Mouse (Mus musculus) liver, embryonic 15.5 days (tissue): ENCODE measurements around the gene Mtus2. TPM values are rescaled to one million over a fixed set of nuclear protein-coding genes. Genes with fewer than 3 reads are reported as not detected.

Source experiments
- ATAC-seq: fragments of 200-750 bp; cut with Nextera tagmentation; 2 replicates; pipeline ENCODE4 v1.8.0; 2017; ENCODE audit warnings: moderate number of reproducible peaks, mild to moderate bottlenecking, moderate library complexity; ENCODE audit not compliant: insufficient read depth
- H3K27ac ChIP-seq: fragments of 300-500 bp; sonication (generic); replicated peaks from 2 replicates; pipeline ENCODE4 v1.5.1; 2015; ENCODE audit warnings: mild to moderate bottlenecking, inconsistent platforms
- H3K27me3 ChIP-seq: fragments of 300-500 bp; sonication (generic); 2 replicates; pipeline ENCODE4 v1.6.1; 2015; ENCODE audit warnings: mild to moderate bottlenecking, inconsistent platforms
- H3K36me3 ChIP-seq: fragments of 300-500 bp; sonication (generic); replicated peaks from 2 replicates; pipeline ENCODE4 v1.6.1; 2015; ENCODE audit warnings: moderate library complexity, mild to moderate bottlenecking, inconsistent platforms
- H3K4me1 ChIP-seq: fragments of 300-500 bp; sonication (generic); replicated peaks from 2 replicates; pipeline ENCODE4 v1.6.1; 2015; ENCODE audit warnings: inconsistent platforms
- H3K4me2 ChIP-seq: fragments of 300-500 bp; sonication (generic); 2 replicates; pipeline ENCODE4 v1.6.1; 2015; ENCODE audit warnings: moderate library complexity, mild to moderate bottlenecking, inconsistent platforms
- H3K4me3 ChIP-seq: fragments of 300-500 bp; sonication (generic); replicated peaks from 2 replicates; pipeline ENCODE4 v1.5.1; 2015; ENCODE audit warnings: mild to moderate bottlenecking, inconsistent platforms
- H3K9ac ChIP-seq: fragments of 300-500 bp; sonication (generic); 2 replicates; pipeline ENCODE4 v1.6.1; 2015; ENCODE audit warnings: moderate library complexity, mild to moderate bottlenecking, inconsistent platforms
- H3K9me3 ChIP-seq: fragments of 300-500 bp; sonication (generic); replicated peaks from 2 replicates; pipeline ENCODE4 v1.6.1; 2016; ENCODE audit warnings: inconsistent platforms
- WGBS: fragments of 180-500 bp; shearing (Covaris S2); methylation state at CpG from one replicate; pipeline ENCODE4 v1.1.7; 2015; ENCODE audit warnings: mixed read lengths; ENCODE audit not compliant: insufficient replicate concordance; 5-methylcytosine and 5-hydroxymethylcytosine counted together
- polyA plus RNA-seq: library from polyadenylated mRNA; unstranded; fragments of >200 nt; fragmentation: Nextera tagmentation; extraction: Ambion mirVana; gene quantifications from 2 replicates; pipeline ENCODE4 v1.2.1, GENCODE M21; 2015

Gene Mtus2
- polyA plus RNA-seq, 1 experiment from 2014 or later, result 1.2 TPM

- no peaks in the 10 kb centered on the region for H3K4me1 ChIP-seq
- no peaks in the 10 kb centered on the region for H3K27me3 ChIP-seq
- no peaks in the 10 kb centered on the region for H3K9me3 ChIP-seq
- no peak overlapping the region for H3K9ac ChIP-seq
- no peak overlapping the region for H3K27ac ChIP-seq
- no peak overlapping the region for H3K4me2 ChIP-seq
- ATAC-seq, result no peak
- no peak overlapping the region for H3K4me3 ChIP-seq
- H3K36me3 ChIP-seq, result no peaks in the 10 kb centered on the region
Measured at GRCm38 (mm10) chr5:148251847-148252246, 294.7 kb downstream of the Mtus2 start.

- no peak overlapping the region for H3K4me3 ChIP-seq
- no peak overlapping the region for H3K9ac ChIP-seq
- H3K36me3 ChIP-seq, result no peaks in the 10 kb centered on the region
- H3K4me2 ChIP-seq, result no peak overlapping the region
- no peaks in the 10 kb centered on the region for H3K9me3 ChIP-seq
- no peak overlapping the region for H3K27ac ChIP-seq
- peaks cover 36% of the 10 kb centered on the region for H3K27me3 ChIP-seq
- ATAC-seq, result no peak
- 70% methylated on average over 7 of the region's 7 CpGs for WGBS
- H3K4me1 ChIP-seq, result no peaks in the 10 kb centered on the region
Measured at GRCm38 (mm10) chr5:148262016-148262415, 304.9 kb downstream of the Mtus2 start.

GRCm38 (mm10) chr5:148264819-148265707 is 307.9 kb downstream of the Mtus2 start:
- Histone ChIP-seq H3K9ac (no peak overlapping the region), H3K4me3 (peak overlapping the region; percentile 25), H3K27me3 (peaks cover 36% of the 10 kb centered on the region), H3K36me3 (no peaks in the 10 kb centered on the region), H3K27ac (no peak overlapping the region), H3K4me1 (no peaks in the 10 kb centered on the region), H3K4me2 (peak overlapping the region; percentile 51), H3K9me3 (no peaks in the 10 kb centered on the region)
- 3% methylated on average over 32 of the region's 32 CpGs for WGBS
- ATAC-seq, result no peak

- no peak for ATAC-seq
- Histone ChIP-seq H3K9me3 (no peaks in the 10 kb centered on the region), H3K9ac (no peak overlapping the region), H3K36me3 (no peaks in the 10 kb centered on the region), H3K4me3 (no peak overlapping the region), H3K27me3 (peaks cover 36% of the 10 kb centered on the region), H3K4me2 (no peak overlapping the region), H3K27ac (no peak overlapping the region), H3K4me1 (no peaks in the 10 kb centered on the region)
- WGBS, result 14% methylated on average over 2 of the region's 2 CpGs
Measured at GRCm38 (mm10) chr5:148266841-148267240, 309.7 kb downstream of the Mtus2 start.

- WGBS, result 39% methylated on average over 4 of the region's 4 CpGs
- H3K27ac ChIP-seq, result no peak overlapping the region
- no peak overlapping the region for H3K4me3 ChIP-seq
- H3K36me3 ChIP-seq, result no peaks in the 10 kb centered on the region
- H3K9ac ChIP-seq, result no peak overlapping the region
- no peaks in the 10 kb centered on the region for H3K4me1 ChIP-seq
- H3K9me3 ChIP-seq, result no peaks in the 10 kb centered on the region
- no peak for ATAC-seq
- H3K27me3 ChIP-seq, result peaks cover 36% of the 10 kb centered on the region
- H3K4me2 ChIP-seq, result no peak overlapping the region
Measured at GRCm38 (mm10) chr5:148267446-148267845, 310.3 kb downstream of the Mtus2 start.

- Histone ChIP-seq H3K27ac (no peak overlapping the region), H3K9me3 (no peaks in the 10 kb centered on the region), H3K4me2 (no peak overlapping the region), H3K27me3 (no peaks in the 10 kb centered on the region; the same call in 1 of the 2 replicates), H3K4me1 (no peaks in the 10 kb centered on the region), H3K4me3 (no peak overlapping the region), H3K36me3 (no peaks in the 10 kb centered on the region), H3K9ac (no peak overlapping the region)
- whole genome bisulfite sequencing, result 61% methylated on average over 6 of the region's 6 CpGs
- ATAC-seq, result no peak
Measured at GRCm38 (mm10) chr5:148272065-148272464, 314.9 kb downstream of the Mtus2 start.

GRCm38 (mm10) chr5:148272771-148273170 is 315.7 kb downstream of the Mtus2 start:
- no peak overlapping the region for H3K27ac ChIP-seq
- no peaks in the 10 kb centered on the region for H3K27me3 ChIP-seq
- H3K4me3 ChIP-seq, result no peak overlapping the region
- H3K4me1 ChIP-seq, result no peaks in the 10 kb centered on the region
- no peak for ATAC-seq
- H3K9ac ChIP-seq, result no peak overlapping the region
- WGBS, result 60% methylated on average over 6 of the region's 6 CpGs
- H3K36me3 ChIP-seq, result no peaks in the 10 kb centered on the region
- no peaks in the 10 kb centered on the region for H3K9me3 ChIP-seq
- no peak overlapping the region for H3K4me2 ChIP-seq

GRCm38 (mm10) chr5:148278233-148278632 is 321.1 kb downstream of the Mtus2 start:
- Histone ChIP-seq H3K27ac (no peak overlapping the region), H3K4me2 (no peak overlapping the region), H3K9ac (no peak overlapping the region), H3K27me3 (no peaks in the 10 kb centered on the region), H3K4me1 (no peaks in the 10 kb centered on the region), H3K4me3 (no peak overlapping the region), H3K36me3 (no peaks in the 10 kb centered on the region), H3K9me3 (no peaks in the 10 kb centered on the region)
- 66% methylated on average over 8 of the region's 8 CpGs for WGBS
- no peak for ATAC-seq

GRCm38 (mm10) chr5:148280321-148280720 is 323.2 kb downstream of the Mtus2 start:
- Histone ChIP-seq H3K4me3 (no peak overlapping the region), H3K4me1 (no peaks in the 10 kb centered on the region), H3K27ac (no peak overlapping the region), H3K9ac (no peak overlapping the region), H3K36me3 (no peaks in the 10 kb centered on the region), H3K9me3 (no peaks in the 10 kb centered on the region), H3K4me2 (no peak overlapping the region), H3K27me3 (no peaks in the 10 kb centered on the region)
- no peak for ATAC-seq
- WGBS, result 55% methylated on average over 5 of the region's 5 CpGs

GRCm38 (mm10) chr5:148282093-148282492 is 325.0 kb downstream of the Mtus2 start:
- H3K4me1 ChIP-seq, result no peaks in the 10 kb centered on the region
- no peaks in the 10 kb centered on the region for H3K27me3 ChIP-seq
- H3K4me2 ChIP-seq, result no peak overlapping the region
- H3K27ac ChIP-seq, result no peak overlapping the region
- WGBS, result 62% methylated on average over 6 of the region's 6 CpGs
- no peak for ATAC-seq
- H3K36me3 ChIP-seq, result no peaks in the 10 kb centered on the region
- H3K4me3 ChIP-seq, result no peak overlapping the region
- H3K9ac ChIP-seq, result no peak overlapping the region
- no peaks in the 10 kb centered on the region for H3K9me3 ChIP-seq

- H3K4me1 ChIP-seq, result no peaks in the 10 kb centered on the region
- H3K4me2 ChIP-seq, result no peak overlapping the region
- H3K9me3 ChIP-seq, result no peaks in the 10 kb centered on the region
- no peak for ATAC-seq
- H3K9ac ChIP-seq, result no peak overlapping the region
- 67% methylated on average over 5 of the region's 5 CpGs for WGBS
- no peaks in the 10 kb centered on the region for H3K36me3 ChIP-seq
- no peaks in the 10 kb centered on the region for H3K27me3 ChIP-seq
- no peak overlapping the region for H3K27ac ChIP-seq
- H3K4me3 ChIP-seq, result no peak overlapping the region
Measured at GRCm38 (mm10) chr5:148282631-148283030, 325.5 kb downstream of the Mtus2 start.

GRCm38 (mm10) chr5:148283177-148283576 is 326.1 kb downstream of the Mtus2 start:
- Histone ChIP-seq H3K9me3 (no peaks in the 10 kb centered on the region), H3K36me3 (no peaks in the 10 kb centered on the region), H3K4me1 (no peaks in the 10 kb centered on the region), H3K27me3 (no peaks in the 10 kb centered on the region), H3K4me3 (no peak overlapping the region), H3K27ac (no peak overlapping the region), H3K9ac (no peak overlapping the region), H3K4me2 (no peak overlapping the region)
- no peak for ATAC-seq
- 44% methylated on average over 2 of the region's 2 CpGs for WGBS
